Mouse (Mus musculus): ENCODE data around the gene Haus6. TPM values are rescaled to one million over a fixed set of nuclear protein-coding genes. Genes with fewer than 3 reads are reported as not detected.

Gene Haus6
- polyA plus RNA-seq, 1 experiment, result 7.4 TPM

DNA sequence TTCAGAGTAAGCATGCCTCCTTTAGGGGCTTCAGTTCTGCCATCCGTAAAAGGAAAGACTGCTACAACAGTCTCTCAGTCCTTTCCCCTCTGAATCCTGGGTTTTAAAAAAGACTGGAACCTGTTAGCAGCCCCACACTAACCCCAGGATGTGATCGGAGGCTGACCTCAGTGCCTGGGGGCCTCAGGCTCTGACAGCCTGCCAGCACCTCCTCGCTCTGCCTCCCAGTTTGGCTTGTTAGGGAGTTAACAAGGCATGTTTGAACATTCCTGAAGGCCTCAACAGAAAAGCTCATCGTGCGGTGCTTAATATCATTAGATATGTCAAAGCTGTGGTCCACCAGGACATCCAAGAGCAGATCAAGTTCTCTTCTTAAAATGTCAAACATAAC, 77.8 kb downstream of the Haus6 start:
- no peak overlapping the region for H3K4me3 ChIP-seq (replicated peaks; ENCODE audit: control insufficient read depth, low read depth, low read length)
- H3K4me1 ChIP-seq (ENCODE audit: control insufficient read depth, insufficient read depth, low read length), result no peaks in the 10 kb centered on the region
- WGBS, result 83% methylated on average over 5 of the region's 5 CpGs
- no peak overlapping the region for H3K27ac ChIP-seq (ENCODE audit: control insufficient read depth, insufficient read depth, low read depth, low read length, poor library complexity)
- no peak for TF ChIP-seq POLR2A (IDR thresholded peaks at IDR 0.05; ENCODE audit: borderline replicate concordance, control insufficient read depth, low read depth, low read length)
- no peak for TF ChIP-seq CTCF (IDR thresholded peaks at IDR 0.05; ENCODE audit: control insufficient read depth, insufficient read depth, low read length)

DNA sequence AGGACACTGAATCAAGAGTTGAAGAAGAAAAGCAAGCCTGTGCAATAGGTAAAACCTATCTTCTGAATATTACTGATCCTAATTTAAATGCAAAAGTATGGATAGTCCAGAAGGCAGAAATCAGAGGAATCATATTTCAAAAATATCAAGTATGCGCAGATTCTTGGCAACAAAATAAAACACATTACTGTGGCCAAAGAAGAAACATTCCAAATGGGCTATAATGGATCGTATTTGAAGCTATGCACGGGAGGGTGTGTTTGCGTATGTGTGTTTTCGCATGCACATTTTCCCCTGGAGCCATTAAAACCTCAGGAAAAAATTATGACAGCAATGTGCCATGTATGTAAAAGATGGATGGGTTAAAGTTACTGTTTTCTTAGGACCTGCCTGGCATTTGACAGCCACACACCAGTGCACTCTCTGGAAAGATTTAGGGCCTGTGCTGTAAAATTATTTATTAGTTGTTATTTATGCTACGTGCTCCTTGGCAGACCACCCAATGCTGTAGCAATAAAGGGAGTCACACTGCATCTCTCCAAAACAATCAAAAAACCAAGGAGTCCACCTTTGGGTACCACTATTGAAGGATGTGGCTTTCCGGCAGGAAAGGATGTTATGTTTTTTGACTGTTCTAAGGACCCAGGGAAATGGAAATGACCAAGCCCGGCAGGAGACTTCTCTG, 78.3 kb downstream of the Haus6 start:
- TF ChIP-seq POLR2A (IDR thresholded peaks at IDR 0.05; ENCODE audit: borderline replicate concordance, control insufficient read depth, low read depth, low read length) (no peak), CTCF (IDR thresholded peaks at IDR 0.05; ENCODE audit: control insufficient read depth, insufficient read depth, low read length) (no peak)
- WGBS, result 82% methylated on average over 8 of the region's 8 CpGs
- Histone ChIP-seq H3K4me3 (replicated peaks; ENCODE audit: control insufficient read depth, low read depth, low read length) (no peak overlapping the region), H3K4me1 (ENCODE audit: control insufficient read depth, insufficient read depth, low read length) (no peaks in the 10 kb centered on the region), H3K27ac (ENCODE audit: control insufficient read depth, insufficient read depth, low read depth, low read length, poor library complexity) (no peak overlapping the region)

- no peak overlapping the region for H3K27ac ChIP-seq (ENCODE audit: control insufficient read depth, insufficient read depth, low read depth, low read length, poor library complexity)
- TF ChIP-seq CTCF (IDR thresholded peaks at IDR 0.05; ENCODE audit: control insufficient read depth, insufficient read depth, low read length), result no peak
- TF ChIP-seq POLR2A (IDR thresholded peaks at IDR 0.05; ENCODE audit: borderline replicate concordance, control insufficient read depth, low read depth, low read length), result no peak
- H3K4me1 ChIP-seq (ENCODE audit: control insufficient read depth, insufficient read depth, low read length), result no peaks in the 10 kb centered on the region
- no peak overlapping the region for H3K4me3 ChIP-seq (replicated peaks; ENCODE audit: control insufficient read depth, low read depth, low read length)
- 71% methylated on average over 6 of the region's 6 CpGs for WGBS
These were observed 82.7 kb downstream of the Haus6 start for GRCm38 (mm10) chr4:86529161-86529560.

Other genes starting within 250 kb of the Haus6 start
- gene Saxo1, start 53.7 kb downstream of the Haus6 start, polyA plus RNA-seq (2011; ENCODE audit: insufficient read depth, insufficient read length, low replicate concordance, missing spikeins), result not detected in 2 replicates
- gene Rraga, start 36.4 kb downstream of the Haus6 start, polyA plus RNA-seq (2011; ENCODE audit: insufficient read depth, insufficient read length, low replicate concordance, missing spikeins), result 19.9 and 33.1 TPM in 2 replicates
- gene Plin2, start 58.0 kb upstream of the Haus6 start, polyA plus RNA-seq (2011; ENCODE audit: insufficient read depth, insufficient read length, low replicate concordance, missing spikeins), result 28.8 and 49.0 TPM in 2 replicates
- 2.4 and 2.6 TPM in 2 replicates for gene Dennd4c, start 136.5 kb upstream of the Haus6 start, polyA plus RNA-seq (2011; ENCODE audit: insufficient read depth, insufficient read length, low replicate concordance, missing spikeins)
- 1,450 and 2,010 TPM in 2 replicates for gene Rps6, start 245.4 kb upstream of the Haus6 start, polyA plus RNA-seq (2011; ENCODE audit: insufficient read depth, insufficient read length, low replicate concordance, missing spikeins)